Mouse (Mus musculus): ENCODE results near the gene Tdrd5.
"Not testable (repeated sequence)": the region's sequence is repeated elsewhere in the genome, so short reads cannot be mapped to it uniquely, and the experiment has no call there.

The Tdrd5 gene

DNA sequence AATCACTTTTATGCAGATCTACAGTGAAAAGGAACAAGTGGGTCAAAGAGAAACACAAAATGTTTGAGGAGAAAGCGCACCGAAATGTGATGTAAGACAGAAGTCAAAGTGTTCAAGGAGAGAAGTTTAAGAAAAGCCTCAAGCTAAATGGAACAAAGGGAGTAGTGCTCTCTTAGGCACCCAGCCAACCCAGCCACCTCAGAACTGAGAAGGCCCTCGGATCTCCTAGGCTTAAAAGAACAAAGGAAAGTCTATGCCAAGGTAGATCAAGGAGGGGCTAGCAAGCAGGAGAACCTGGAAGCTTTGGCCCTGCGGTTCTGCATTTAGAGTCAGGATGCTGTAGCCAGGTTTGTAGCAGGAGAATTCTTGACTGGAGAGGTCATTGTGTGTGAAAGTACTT, 48.6 kb downstream of the Tdrd5 start:
- no peak for DNase-seq (ENCODE audit: low spot score in 2 of 2)

DNA sequence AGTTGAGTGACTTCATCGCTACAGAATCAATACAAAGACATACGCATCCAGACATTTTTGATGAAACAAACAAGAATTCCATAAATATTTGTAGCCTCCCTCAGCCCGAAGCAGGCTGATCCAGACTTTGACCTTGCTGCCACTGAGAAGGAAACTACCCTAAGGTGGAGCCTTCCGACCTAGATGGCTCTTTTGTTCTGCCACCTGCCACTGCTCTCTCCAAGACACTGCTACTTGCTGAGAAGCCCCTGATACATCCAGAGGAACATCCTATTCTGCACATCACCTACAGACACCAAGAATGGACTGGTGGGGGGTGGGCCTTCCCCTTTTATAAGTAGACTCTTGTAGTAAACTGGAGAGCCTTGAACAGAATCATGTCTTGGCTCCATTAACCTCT, 52.4 kb downstream of the Tdrd5 start:
- DNase-seq (ENCODE audit: low spot score in 2 of 2) = not testable (repeated sequence)

DNA sequence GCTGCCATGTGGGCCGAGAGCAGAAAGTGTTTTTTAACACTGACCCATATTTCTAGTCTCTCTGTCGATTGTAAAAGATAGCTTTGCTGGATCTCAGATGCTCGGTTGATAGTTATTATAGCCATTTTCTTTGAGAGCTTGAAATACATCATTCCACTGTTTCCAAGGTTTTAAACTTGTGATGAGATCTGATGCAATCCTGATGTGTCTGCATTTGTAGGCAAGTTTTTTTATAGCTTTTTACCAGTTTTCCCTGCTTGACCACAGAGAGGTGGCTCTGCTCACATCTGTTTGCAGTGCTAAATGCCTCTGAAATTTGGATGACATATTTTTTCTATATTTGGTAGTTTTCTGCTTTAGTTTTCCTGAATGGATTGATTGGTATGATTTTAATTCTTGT, 55.6 kb downstream of the Tdrd5 start:
- no peak for DNase-seq (ENCODE audit: low spot score in 2 of 2)

DNA sequence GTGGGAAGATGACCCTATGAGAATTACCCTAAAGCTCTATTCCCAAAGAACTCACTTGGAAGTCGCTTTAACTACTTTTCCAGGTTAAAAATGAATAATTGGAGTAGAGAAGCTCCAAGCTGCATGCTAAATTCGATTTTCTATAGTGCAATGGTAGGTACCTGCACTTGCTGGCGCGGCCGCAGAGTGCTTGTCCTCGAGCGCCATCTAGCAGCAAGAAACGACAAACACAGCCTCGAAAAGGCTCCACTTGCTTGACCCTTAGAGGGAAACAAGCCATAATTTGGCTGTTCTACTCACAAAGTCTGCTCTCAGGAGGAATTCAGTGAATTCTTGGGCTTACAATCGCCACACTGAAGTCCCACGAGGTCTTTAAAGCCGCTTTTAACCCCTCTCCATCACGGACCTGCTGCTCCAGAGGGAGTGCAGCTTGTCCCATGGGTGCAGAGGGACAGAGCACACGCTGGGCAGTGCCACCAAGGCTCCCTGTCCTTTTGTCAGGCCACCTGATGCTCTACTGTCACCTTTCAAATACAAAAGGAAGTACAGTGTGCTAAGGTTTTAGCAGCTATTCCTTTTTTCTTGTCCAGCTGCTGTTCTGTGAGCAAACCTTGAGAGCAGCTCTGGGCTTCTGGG, 61.6 kb downstream of the Tdrd5 start:
- peak; percentile 16 to 23 for DNase-seq (ENCODE audit: low spot score in 2 of 2)

DNA sequence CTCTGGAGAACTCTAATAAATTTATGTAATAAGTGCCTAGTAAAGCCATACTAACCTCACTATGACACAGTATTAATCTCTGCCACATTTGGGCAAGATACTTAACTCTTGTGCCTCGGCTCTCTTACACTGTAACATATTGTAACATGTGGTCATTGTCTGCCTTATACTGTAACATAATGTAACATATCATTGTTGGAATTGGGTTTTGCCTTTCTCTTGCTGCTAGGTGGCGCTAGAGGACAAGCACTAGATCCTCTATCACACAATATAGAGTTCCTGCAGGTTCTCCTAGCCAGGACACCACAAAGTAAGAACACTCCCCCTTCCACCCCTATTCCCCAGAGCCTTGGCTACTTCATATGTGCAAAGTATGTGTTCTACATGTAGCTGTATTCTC, 62.4 kb downstream of the Tdrd5 start:
- peak; percentile 4 to 31 for DNase-seq (ENCODE audit: low spot score in 2 of 2)

DNA sequence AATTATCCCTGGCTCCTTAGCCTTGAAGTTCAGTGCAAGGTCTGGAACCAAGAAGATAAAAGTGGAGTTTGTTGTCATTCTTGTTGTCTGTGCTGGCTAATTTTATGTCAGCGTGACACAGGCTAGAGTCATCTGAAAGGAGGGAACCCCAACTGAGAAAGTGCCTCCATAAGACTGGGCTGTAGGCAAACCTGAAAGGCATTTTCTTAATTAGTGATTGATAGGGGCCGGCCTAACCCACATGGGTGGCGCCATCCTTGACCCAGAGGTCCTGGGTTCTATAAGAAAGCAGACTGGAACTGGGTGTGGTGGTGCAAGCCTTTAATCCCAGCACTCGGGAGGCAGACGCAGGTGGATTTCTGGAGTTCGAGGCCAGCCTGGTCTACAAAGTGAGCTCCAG, 72.3 kb downstream of the Tdrd5 start:
- DNase-seq (ENCODE audit: low spot score in 2 of 2) = no peak

DNA sequence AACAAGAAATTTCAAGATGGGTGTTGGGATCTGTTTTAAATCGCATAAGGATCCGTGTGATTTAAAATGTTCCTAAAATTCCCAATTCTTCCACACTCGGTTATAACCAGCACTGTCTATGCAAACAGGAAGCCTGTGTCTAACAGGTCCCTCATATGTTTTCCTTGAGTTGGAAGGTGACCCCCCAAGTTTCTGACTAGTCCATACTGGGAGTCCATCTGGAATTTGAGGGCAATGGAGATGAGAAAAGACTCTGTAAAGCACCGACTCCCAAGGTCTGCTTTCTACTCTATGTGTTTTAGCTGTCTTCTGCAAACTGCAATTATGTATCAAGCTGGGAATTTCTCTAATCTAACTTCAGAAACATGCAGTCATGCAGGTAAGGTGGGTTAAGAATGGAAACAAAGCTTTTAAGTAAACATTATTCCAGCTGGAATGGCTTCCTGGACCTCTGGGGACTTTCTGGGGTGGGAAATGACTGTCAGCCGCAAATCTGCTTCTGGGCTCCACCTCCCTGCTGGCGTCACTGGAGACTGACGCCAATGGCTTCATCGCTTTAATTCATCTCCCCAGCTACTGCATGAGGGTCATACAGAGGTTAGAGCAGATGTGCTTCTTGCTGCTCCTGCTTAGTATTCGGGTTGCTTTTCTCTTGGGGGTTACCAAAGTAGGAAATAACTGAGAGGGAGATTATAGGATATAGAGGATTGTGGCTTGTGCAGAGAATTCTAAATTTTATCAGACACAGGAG, 73.0 kb downstream of the Tdrd5 start:
- DNase-seq (ENCODE audit: low spot score in 2 of 2) = no peak

DNA sequence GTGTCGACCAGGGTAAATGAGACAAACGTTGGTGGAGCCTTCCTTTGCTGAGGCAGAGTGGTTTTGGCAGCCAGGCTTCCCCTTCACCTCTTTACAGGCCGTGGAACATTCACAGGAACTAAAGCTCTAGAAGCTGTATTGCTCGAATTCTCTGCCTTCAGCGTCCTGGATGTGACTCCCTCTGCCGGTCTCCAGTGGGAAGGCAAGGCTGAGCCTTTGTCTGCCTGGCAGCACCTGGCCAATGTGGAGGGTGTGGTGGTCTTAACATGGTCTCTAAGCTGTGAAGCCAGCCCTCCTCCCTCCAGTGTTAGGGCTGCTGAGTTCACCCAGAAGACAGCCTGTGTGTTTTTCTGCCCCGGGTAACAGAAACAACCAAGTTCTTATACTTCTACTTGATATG, 74.0 kb downstream of the Tdrd5 start:
- peak in 1 of 2 experiments; percentile 8 for DNase-seq (ENCODE audit: low spot score in 2 of 2)

DNA sequence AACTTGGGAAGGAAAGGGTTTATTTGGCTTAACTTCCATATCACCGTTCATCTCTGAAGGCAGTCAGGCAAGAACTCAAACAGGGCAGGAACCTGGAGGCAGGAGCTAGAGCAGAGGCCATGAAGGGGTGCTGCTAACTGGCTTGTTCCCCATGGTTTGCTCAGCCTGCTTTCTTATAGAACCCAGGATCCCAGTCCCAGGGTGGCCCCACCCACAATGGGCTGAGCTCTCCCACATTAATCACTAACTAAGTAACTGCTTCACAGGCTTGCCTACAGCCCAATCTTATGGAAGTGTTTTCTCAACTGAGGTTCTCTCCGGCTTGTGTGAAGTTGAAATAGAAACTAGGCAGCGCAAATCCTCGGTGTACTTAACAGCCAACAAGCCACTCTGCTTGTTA, 74.7 kb downstream of the Tdrd5 start:
- DNase-seq (ENCODE audit: low spot score in 2 of 2) = no peak

DNA sequence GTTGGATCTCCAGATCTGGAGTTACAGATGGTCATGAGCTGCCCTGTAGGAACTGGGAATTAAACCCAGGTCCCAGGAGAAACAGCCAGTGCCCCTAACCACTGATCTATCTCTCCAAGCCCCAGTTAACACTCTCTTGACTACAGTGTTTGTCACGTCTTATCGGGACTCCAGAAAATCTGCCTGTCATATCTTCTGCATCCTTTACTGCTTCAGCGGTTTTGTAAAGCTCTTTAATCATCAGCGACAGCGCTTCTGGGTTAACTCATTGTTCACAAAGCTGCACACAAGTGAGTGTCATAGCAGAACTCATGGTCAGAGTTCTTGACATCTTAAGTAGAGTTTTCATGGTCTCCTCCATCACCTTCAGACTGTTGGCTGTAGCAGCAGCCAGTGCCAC, 76.6 kb downstream of the Tdrd5 start:
- no peak for DNase-seq (ENCODE audit: low spot score in 2 of 2)

DNA sequence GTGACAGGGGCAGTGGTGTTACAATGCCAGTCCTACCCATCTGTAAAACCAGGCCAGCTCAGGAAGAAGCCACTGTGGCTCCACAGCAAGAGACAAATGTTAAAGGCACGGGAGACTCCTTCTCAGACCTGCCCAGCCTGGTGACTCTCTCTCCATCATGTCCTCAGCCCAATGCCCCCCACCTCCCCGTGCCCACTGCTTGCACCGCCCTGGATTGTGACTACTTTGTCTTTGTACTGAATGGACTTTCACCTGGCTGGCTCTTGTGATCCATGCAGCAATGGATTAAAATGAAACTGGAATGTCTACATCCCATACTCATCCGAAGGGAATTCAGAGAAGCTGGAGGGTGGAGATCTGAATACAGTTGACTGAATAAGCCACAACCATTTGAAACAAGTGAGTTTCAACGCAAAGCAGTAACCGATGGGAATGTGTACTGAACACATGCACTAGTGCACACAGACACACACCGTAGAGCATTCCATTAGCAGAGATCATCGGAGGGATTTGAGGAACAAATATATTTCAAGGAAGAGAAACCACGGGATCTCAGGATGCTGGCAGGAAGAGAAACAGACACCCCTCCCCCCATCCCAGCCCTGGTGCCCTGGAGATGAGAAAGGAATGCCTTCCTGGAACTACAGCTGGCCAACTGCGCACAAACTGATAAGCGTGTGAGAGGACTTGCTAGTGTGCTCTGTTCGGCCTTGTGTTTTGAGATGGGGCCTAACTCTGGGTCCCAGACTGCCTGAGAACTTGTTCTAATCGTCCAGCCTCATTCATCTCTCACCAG, 81.1 kb downstream of the Tdrd5 start:
- DNase-seq (ENCODE audit: low spot score in 2 of 2) = no peak

DNA sequence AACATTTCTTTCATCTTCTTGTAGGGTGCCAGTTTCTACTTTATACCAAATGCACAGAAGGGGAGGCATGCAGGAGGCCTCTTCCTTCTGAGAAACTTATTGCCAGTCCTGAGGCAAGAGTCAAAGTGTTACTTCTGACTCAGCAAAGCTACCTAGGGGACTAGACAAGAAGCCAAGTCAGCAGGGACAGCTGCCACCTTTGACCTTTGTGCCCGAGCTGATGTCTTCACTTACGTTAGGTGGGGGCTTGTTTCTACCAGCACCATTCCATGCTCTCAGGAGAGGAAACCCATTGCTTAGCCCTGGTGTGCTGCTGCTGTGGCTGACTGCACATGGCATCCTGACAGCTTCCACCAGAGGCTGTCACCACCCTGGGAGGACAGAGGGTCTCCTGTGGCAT, 82.1 kb downstream of the Tdrd5 start:
- no peak for DNase-seq (ENCODE audit: low spot score in 2 of 2)

DNA sequence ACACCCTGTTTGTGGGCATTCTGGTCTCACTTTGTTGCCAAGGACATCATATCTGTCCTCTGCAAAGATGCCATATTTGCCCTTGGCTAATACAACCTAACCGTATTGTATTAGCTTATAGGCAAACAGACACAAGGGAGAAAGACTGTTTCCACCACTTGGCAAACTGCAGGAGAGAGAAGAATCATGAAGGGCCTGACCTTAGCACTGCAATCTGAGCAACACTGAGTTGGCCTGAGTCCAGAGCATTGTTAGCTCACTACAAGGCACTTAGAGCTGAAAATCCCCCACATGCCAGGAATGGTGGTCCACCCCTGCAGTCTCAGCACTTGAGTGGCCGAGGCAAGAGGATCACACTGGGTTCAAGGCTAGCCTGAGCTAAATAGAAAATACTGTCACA, 84.9 kb downstream of the Tdrd5 start:
- DNase-seq (ENCODE audit: low spot score in 2 of 2) = no peak

DNA sequence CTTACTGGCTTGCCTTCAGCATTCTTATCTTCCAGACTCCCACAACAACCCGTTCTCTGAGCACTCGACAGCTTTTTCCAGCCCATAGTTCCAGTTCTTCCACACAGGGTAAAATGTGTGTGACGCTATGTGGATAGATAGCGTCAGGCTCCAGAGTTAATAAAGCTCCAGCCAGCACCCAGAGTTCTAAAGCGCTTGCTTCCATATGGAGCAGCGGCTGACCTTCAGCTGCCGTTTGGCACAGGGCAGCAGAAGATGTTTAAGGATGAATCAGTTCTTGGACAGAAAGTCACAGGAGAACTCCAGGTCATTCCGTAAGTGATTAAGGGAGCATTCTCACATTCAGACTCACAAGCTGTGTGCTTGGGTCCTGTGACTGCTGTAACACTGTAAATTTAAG, 85.5 kb downstream of the Tdrd5 start:
- DNase-seq (ENCODE audit: low spot score in 2 of 2) = no peak

DNA sequence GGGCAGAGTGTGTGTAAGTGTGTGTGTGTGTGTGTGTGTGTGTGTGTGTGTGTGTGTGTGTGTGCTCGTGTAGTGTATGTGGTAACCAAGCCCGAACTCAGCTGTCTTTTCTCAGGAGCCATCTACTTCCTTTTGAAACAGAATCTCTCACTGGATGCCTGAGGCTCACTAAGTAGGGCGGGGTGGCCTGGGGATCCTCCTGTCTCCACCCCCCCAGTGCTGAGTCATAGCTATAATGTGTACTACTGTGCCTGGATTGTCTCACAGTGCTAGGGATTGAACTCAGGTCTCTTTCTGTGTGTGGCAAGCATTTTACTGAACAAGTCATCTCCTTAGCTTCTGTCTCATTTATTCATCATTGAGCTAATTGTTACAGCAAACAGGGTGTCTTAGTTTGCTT, 86.1 kb downstream of the Tdrd5 start:
- DNase-seq (ENCODE audit: low spot score in 2 of 2) = peak; percentile 14 to 34

DNA sequence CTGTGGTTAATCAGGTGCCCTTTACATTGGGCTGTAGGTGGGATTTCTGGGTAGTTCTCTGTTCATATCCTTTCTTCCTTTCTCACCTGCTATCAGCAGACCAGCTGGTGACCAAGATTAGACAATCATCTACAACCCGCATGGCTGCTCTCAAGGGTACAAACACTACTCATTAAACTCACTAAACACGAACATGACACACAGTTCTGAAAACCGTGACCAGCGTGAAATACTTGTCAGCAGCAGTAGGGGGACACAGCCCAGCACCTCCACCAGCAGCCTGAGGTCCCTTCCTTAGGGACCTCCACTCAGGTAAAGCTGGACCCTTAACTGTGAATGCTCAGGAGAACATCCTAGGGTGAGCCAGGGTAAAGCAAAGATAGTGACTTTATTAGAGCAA, 87.2 kb downstream of the Tdrd5 start:
- DNase-seq (ENCODE audit: low spot score in 2 of 2) = no peak

DNA sequence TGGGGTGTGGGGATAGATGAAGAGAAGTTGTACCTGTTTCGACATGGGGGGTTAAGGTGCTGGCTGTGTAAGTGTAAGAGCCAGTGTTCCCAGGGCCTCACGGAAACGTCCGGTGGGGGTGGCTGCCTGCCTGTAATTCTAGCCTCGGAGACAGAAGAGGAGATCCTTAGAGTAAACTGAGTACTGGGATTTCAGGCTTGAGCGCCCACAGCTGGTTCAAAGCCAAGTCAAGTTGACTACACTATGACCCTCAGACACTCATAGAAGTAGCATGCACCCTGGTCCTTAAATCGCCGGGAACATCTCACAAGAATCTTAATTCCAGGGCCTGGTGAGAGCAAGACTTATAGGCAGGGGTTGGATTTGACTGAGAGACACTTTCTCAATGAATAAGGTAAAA, 88.8 kb downstream of the Tdrd5 start:
- DNase-seq (ENCODE audit: low spot score in 2 of 2) = no peak

DNA sequence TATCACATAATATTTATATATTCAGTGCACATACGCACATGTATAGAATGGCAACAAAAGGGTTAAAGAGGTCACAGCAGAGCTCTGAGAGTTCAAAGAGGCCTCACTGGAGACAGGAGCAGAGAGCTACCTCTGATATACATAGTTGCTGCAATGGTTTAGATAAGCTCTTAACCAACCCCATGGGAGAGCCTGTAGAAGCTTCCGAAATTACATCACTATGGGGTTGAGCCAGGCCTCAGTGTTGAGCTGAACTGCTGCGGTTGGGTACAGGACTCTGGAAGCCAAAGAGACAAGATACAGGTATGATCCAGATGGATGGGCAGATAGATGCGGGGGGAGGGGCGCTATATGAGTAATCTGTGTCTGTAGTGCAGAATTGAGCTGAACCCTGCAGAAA, 90.5 kb downstream of the Tdrd5 start:
- no peak for DNase-seq (ENCODE audit: low spot score in 2 of 2)

DNA sequence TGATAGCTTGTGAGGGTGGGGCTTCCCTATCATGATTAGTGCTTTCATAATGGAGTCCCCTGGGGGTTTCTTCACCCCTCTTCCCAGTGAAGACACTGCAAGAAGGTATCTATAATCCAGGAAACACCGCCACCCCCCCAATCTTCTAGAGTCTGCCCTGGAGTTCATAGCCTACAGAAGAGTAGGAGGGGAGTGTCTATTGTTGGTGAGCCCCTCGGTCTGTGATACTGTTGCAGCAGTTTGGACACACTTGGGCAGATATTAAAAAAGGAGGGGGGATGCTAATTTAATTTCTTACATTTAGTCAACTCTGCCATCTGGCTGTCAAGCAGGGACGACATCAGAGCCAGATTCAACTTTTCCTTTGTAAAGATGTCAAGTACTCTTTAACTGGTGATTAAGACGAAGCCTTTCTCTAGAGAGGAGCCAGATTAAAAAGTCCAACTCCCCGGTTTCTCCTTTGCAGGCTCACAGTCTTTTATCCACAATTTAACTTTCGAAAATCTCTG, 91.6 kb downstream of the Tdrd5 start:
- DNase-seq (ENCODE audit: low spot score in 2 of 2) = no peak

All from spleen, postnatal 36 days (tissue).